Comparison of ENCODE assay signal across 19 mouse cellular contexts in genomic region chr4:63860236-63860635, GRCm38 (mm10). TPM values are rescaled to one million over a fixed set of nuclear protein-coding genes. Genes with fewer than 3 reads are reported as not detected.
"Had no signal": no experiment of that assay in that cellular context is flagged by ENCODE, and none has a peak within 500 bp of the region (broad histone marks: within the 10 kb centered on the region; RNA-seq: fewer than 3 reads in every experiment).

No protein-coding gene starts in this region.

- ATAC-seq: intestine, embryonic 16.5 days; lung, postnatal 0 days had no signal

- H3K4me3 ChIP-seq: limb, embryonic 13.5 days; liver, embryonic 15.5 days; midbrain, embryonic 10.5 days; neural tube, embryonic 13.5 days had no signal

- H3K9me3 ChIP-seq: limb, embryonic 13.5 days; liver, embryonic 15.5 days; midbrain, embryonic 10.5 days; neural tube, embryonic 13.5 days had no signal

- H3K36me3 ChIP-seq: limb, embryonic 13.5 days; liver, embryonic 15.5 days; midbrain, embryonic 10.5 days; neural tube, embryonic 13.5 days had no signal

- H3K27me3 ChIP-seq: limb, embryonic 13.5 days; liver, embryonic 15.5 days; neural tube, embryonic 13.5 days had no signal

- H3K27ac ChIP-seq: limb, embryonic 13.5 days; liver, embryonic 15.5 days; neural tube, embryonic 13.5 days; stomach, postnatal 0 days had no signal

- DNase-seq: kidney, adult 2 months; kidney, postnatal 25 days; left cerebral cortex, postnatal 4 days; lung, adult 2 months; lung, postnatal 36 days; midbrain, embryonic 14.5 days; retina, postnatal 1 day; right cerebral cortex, postnatal 14 days had no signal

- H3K4me1 ChIP-seq: liver, embryonic 15.5 days; midbrain, embryonic 10.5 days had no signal

- H3K4me2 ChIP-seq: limb, embryonic 13.5 days; liver, embryonic 11.5 days; liver, embryonic 15.5 days; neural tube, embryonic 13.5 days had no signal

- H3K9ac ChIP-seq: limb, embryonic 13.5 days; liver, embryonic 15.5 days; neural tube, embryonic 13.5 days had no signal

RNA-seq across cellular contexts. Expression of gene Tnfsf8, which starts 0.9 kb away (rescaled TPM):
- total RNA-seq: layer of hippocampus, postnatal 10 days; left cerebral cortex, adult 18-20 months; left cerebral cortex, postnatal 10 days; left cerebral cortex, postnatal 4 days had no signal
- polyA plus RNA-seq: limb, embryonic 13.5 days; liver, embryonic 11.5 days; liver, embryonic 15.5 days; lung, postnatal 0 days; midbrain, embryonic 10.5 days; neural tube, embryonic 13.5 days; stomach, postnatal 0 days had no signal
